Mouse (Mus musculus) kidney, postnatal 10 days (tissue): ENCODE results near the gene Rp9.
A peak's percentile ranks its signal among the peaks of the same experiment; 100 is the strongest.

ENCODE experiments used
- DNase-seq: peaks from one replicate; pipeline ENCODE4 v3.0.0; 2021; ENCODE audit warnings: mixed read lengths

The Rp9 gene

GRCm38 (mm10) chr9:22469643-22470042 is at the start of gene Rp9:
Gene Rp9 (minus strand): TSS chr9:22469743.
- no peak for DNase-seq

- peak; percentile 68 for DNase-seq
These were observed 49.0 kb upstream of the Rp9 start for GRCm38 (mm10) chr9:22518394-22519041.

GRCm38 (mm10) chr9:22515076-22515475 is 45.5 kb upstream of the Rp9 start:
- DNase-seq: no peak

- no peak for DNase-seq
These were observed 36.0 kb upstream of the Rp9 start for GRCm38 (mm10) chr9:22505574-22505973.

GRCm38 (mm10) chr9:22503581-22503980 is 34.0 kb upstream of the Rp9 start:
- no peak for DNase-seq

GRCm38 (mm10) chr9:22502972-22503371 is 33.4 kb upstream of the Rp9 start:
- no peak for DNase-seq

GRCm38 (mm10) chr9:22497021-22497767 is 27.7 kb upstream of the Rp9 start:
- no peak for DNase-seq

GRCm38 (mm10) chr9:22495133-22495532 is 25.6 kb upstream of the Rp9 start:
- no peak for DNase-seq

GRCm38 (mm10) chr9:22494203-22494807 is 24.8 kb upstream of the Rp9 start:
- no peak for DNase-seq

- no peak for DNase-seq
These were observed 19.4 kb upstream of the Rp9 start for GRCm38 (mm10) chr9:22488963-22489362.

GRCm38 (mm10) chr9:22486211-22486610 is 16.7 kb upstream of the Rp9 start:
- no peak for DNase-seq

GRCm38 (mm10) chr9:22484562-22485308 is 15.2 kb upstream of the Rp9 start:
- DNase-seq: no peak

GRCm38 (mm10) chr9:22483866-22484561 is 14.5 kb upstream of the Rp9 start:
- DNase-seq: no peak

GRCm38 (mm10) chr9:22478946-22479345 is 9.4 kb upstream of the Rp9 start:
- DNase-seq: no peak

GRCm38 (mm10) chr9:22476265-22476664 is 6.7 kb upstream of the Rp9 start:
- peak; percentile 34 for DNase-seq

- DNase-seq: peak; percentile 94
These were observed 5.9 kb upstream of the Rp9 start, which contains the start of gene Bbs9 for GRCm38 (mm10) chr9:22475424-22475868. Gene Bbs9 (plus strand): TSS chr9:22475715.

GRCm38 (mm10) chr9:22468899-22469259 is 664 bp downstream of the Rp9 start:
- no peak for DNase-seq

GRCm38 (mm10) chr9:22468170-22468898 is 1.2 kb downstream of the Rp9 start:
- peak; percentile 84 for DNase-seq

GRCm38 (mm10) chr9:22467371-22468169 is 2.0 kb downstream of the Rp9 start:
- peak; percentile 68 for DNase-seq

- no peak for DNase-seq
These were observed 3.3 kb downstream of the Rp9 start for GRCm38 (mm10) chr9:22466212-22466611.

GRCm38 (mm10) chr9:22461946-22462345 is 7.6 kb downstream of the Rp9 start:
- no peak for DNase-seq
